Mouse (Mus musculus) megakaryocyte, embryonic 14.5 days (primary cell): ENCODE measurements around the gene Grk1. TPM values are rescaled to one million over a fixed set of nuclear protein-coding genes. Genes with fewer than 3 reads are reported as not detected.

Experiments used
- H3K27me3 ChIP-seq: replicated peaks from 2 replicates; pipeline ENCODE3; 2012; ENCODE audit warnings: inconsistent platforms
- H3K36me3 ChIP-seq: replicated peaks from 2 replicates; pipeline ENCODE3; 2012; ENCODE audit warnings: low read length, inconsistent platforms, mixed read lengths
- H3K4me1 ChIP-seq: 2 replicates; pipeline ENCODE4 v1.6.1; 2012; ENCODE audit warnings: inconsistent platforms
- H3K4me3 ChIP-seq: replicated peaks from 2 replicates; pipeline ENCODE3; 2012; ENCODE audit warnings: moderate library complexity, mild to moderate bottlenecking, inconsistent platforms
- H3K9me3 ChIP-seq: 2 replicates; pipeline ENCODE4 v1.6.1; 2012; ENCODE audit warnings: inconsistent platforms
- FLI1 ChIP-seq: IDR thresholded peaks from 2 replicates; pipeline ENCODE4 v1.6.1; 2012; ENCODE audit warnings: low read length, inconsistent platforms, mixed read lengths
- GATA1 ChIP-seq: IDR thresholded peaks from 3 replicates; pipeline ENCODE4 v1.6.1; 2012; ENCODE audit warnings: mixed read lengths, low read length, inconsistent platforms, borderline replicate concordance
- polyA plus RNA-seq: library from polyadenylated mRNA; stranded (reverse); fragments of >175 nt; gene quantifications from 2 replicates; pipeline ENCODE4 v1.2.3, GENCODE M21; 2012; ENCODE audit warnings: low replicate concordance; ENCODE audit not compliant: insufficient read depth

Gene Grk1
- polyA plus RNA-seq, 1 experiment, result 0.11 TPM

- Histone ChIP-seq H3K27me3 (peaks cover 29% of the 10 kb centered on the region), H3K36me3 (no peaks in the 10 kb centered on the region), H3K4me1 (no peaks in the 10 kb centered on the region), H3K4me3 (no peak overlapping the region), H3K9me3 (peaks cover 3% of the 10 kb centered on the region; the same call in 1 of the 2 replicates)
- TF ChIP-seq FLI1 (no peak), GATA1 (no peak)
Observed at GRCm38 (mm10) chr8:13446456-13446855, 41.6 kb downstream of the Grk1 start.

GRCm38 (mm10) chr8:13448145-13448544 is 43.3 kb downstream of the Grk1 start:
- peaks cover 40% of the 10 kb centered on the region for H3K27me3 ChIP-seq
- TF ChIP-seq GATA1 (no peak), FLI1 (no peak)

GRCm38 (mm10) chr8:13451747-13452277 is 46.9 kb downstream of the Grk1 start:
- H3K36me3 ChIP-seq, result no peaks in the 10 kb centered on the region
- H3K4me1 ChIP-seq, result 0 out of 2 replicates have a peak, but pooled peaks cover 3% of the 10 kb centered on the region
- H3K27me3 ChIP-seq, result peaks cover 62% of the 10 kb centered on the region
- no peak overlapping the region for H3K4me3 ChIP-seq
- TF ChIP-seq GATA1, result 0 out of 3 replicates have a peak, but pooled peaks have one; percentile 14
- TF ChIP-seq FLI1, result no peak
- H3K9me3 ChIP-seq, result no peaks in the 10 kb centered on the region

More at GRCm38 (mm10) chr8:13448145-13448544, 43.3 kb downstream of the Grk1 start:
- Histone ChIP-seq H3K4me1 (no peaks in the 10 kb centered on the region), H3K36me3 (no peaks in the 10 kb centered on the region), H3K9me3 (no peaks in the 10 kb centered on the region), H3K4me3 (no peak overlapping the region)

GRCm38 (mm10) chr8:13454341-13455113 is 49.6 kb downstream of the Grk1 start:
- TF ChIP-seq FLI1 (no peak), GATA1 (no peak)
- Histone ChIP-seq H3K4me3 (no peak overlapping the region), H3K4me1 (0 out of 2 replicates have a peak, but pooled peaks cover 3% of the 10 kb centered on the region), H3K9me3 (no peaks in the 10 kb centered on the region), H3K27me3 (peaks cover 78% of the 10 kb centered on the region), H3K36me3 (no peaks in the 10 kb centered on the region)

- Histone ChIP-seq H3K4me3 (no peak overlapping the region), H3K4me1 (0 out of 2 replicates have a peak, but pooled peaks cover 3% of the 10 kb centered on the region), H3K27me3 (peaks cover 79% of the 10 kb centered on the region), H3K9me3 (no peaks in the 10 kb centered on the region), H3K36me3 (no peaks in the 10 kb centered on the region)
- TF ChIP-seq GATA1, result no peak
- no peak for TF ChIP-seq FLI1
Observed at GRCm38 (mm10) chr8:13455295-13455694, 50.4 kb downstream of the Grk1 start.

- H3K27me3 ChIP-seq, result peaks cover 76% of the 10 kb centered on the region
- no peak for TF ChIP-seq FLI1
- TF ChIP-seq GATA1, result no peak
- no peaks in the 10 kb centered on the region for H3K9me3 ChIP-seq
- H3K36me3 ChIP-seq, result no peaks in the 10 kb centered on the region
- H3K4me3 ChIP-seq, result no peak overlapping the region
- peaks cover 3% of the 10 kb centered on the region; the same call in 1 of the 2 replicates for H3K4me1 ChIP-seq
Observed at GRCm38 (mm10) chr8:13459431-13459830, 54.5 kb downstream of the Grk1 start.

- TF ChIP-seq GATA1 (no peak), FLI1 (no peak)
- Histone ChIP-seq H3K27me3 (peaks cover 79% of the 10 kb centered on the region), H3K4me3 (no peak overlapping the region), H3K36me3 (no peaks in the 10 kb centered on the region), H3K9me3 (no peaks in the 10 kb centered on the region), H3K4me1 (no peaks in the 10 kb centered on the region; the same call in 1 of the 2 replicates)
Observed at GRCm38 (mm10) chr8:13461085-13461765, 56.3 kb downstream of the Grk1 start.

GRCm38 (mm10) chr8:13461843-13462242 is 57.0 kb downstream of the Grk1 start:
- no peaks in the 10 kb centered on the region for H3K9me3 ChIP-seq
- H3K27me3 ChIP-seq, result peaks cover 80% of the 10 kb centered on the region
- H3K4me3 ChIP-seq, result no peak overlapping the region
- H3K4me1 ChIP-seq, result no peaks in the 10 kb centered on the region; the same call in 1 of the 2 replicates
- TF ChIP-seq GATA1 (no peak), FLI1 (no peak)
- no peaks in the 10 kb centered on the region for H3K36me3 ChIP-seq

- H3K27me3 ChIP-seq, result peaks cover 80% of the 10 kb centered on the region
- no peaks in the 10 kb centered on the region; the same call in 1 of the 2 replicates for H3K4me1 ChIP-seq
- H3K9me3 ChIP-seq, result no peaks in the 10 kb centered on the region
- no peak overlapping the region for H3K4me3 ChIP-seq
- no peaks in the 10 kb centered on the region for H3K36me3 ChIP-seq
- no peak for TF ChIP-seq FLI1
- no peak for TF ChIP-seq GATA1
Observed at GRCm38 (mm10) chr8:13462392-13462791, 57.5 kb downstream of the Grk1 start.
